ENCODE assay signal across 13 mouse cellular contexts in the genomic region with DNA sequence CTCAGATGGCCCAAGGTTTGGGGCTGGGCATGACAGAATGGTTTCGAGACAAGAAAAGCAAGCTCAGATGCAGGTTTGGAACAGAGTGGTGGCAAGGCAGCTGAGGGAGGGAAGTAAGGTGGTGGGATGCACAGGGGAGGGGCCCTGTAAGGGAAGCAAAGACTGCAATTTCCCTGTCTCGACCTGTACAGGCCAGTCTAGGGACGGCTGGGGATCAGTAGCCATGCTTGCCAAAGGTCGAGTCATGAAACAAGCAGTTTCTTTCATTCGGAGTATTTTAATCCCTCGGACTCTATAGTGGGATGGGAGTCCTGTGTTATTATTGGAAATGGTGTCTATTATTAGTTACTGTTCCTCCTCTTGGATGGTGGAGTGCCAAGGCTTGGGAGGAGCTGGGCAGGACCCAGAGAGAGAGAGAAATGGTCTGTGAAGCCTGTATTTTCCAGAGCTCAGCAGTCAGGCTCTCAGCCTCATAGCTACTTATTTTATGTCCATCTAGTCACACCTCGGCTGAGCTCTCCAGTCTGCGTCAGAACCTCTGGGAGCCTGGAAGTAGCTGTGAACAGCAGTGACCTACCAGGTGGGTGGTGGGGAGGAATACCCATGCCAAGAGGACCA.
DNase-seq lines count a peak whose midpoint lies in the region; ATAC-seq and TF ChIP-seq lines count a peak whose summit lies in the region.
"Had no signal": no experiment of that assay in that cellular context is flagged by ENCODE, and none has a peak within 500 bp of the region (broad histone marks: within the 10 kb centered on the region; RNA-seq: fewer than 3 reads in every experiment).

No protein-coding gene starts in this region.

- no peaks in the 10 kb centered on the region for H3K27me3 ChIP-seq in kidney, adult 2 months (replicated peaks; ENCODE audit: control insufficient read depth, insufficient read depth, low read length)
- no peaks in the 10 kb centered on the region for H3K27me3 ChIP-seq in heart, embryonic 12.5 days (replicated peaks)
- H3K27me3 ChIP-seq: liver, embryonic 13.5 days; Patski had no signal

- TF ChIP-seq POLR2A in kidney, adult 2 months (IDR thresholded peaks at IDR 0.05; ENCODE audit: low read depth, low read length): no peak

- no peaks in the 10 kb centered on the region for H3K36me3 ChIP-seq in kidney, adult 2 months (ENCODE audit: control insufficient read depth, insufficient read depth, low read length)
- H3K36me3 ChIP-seq in heart, embryonic 12.5 days: no peaks in the 10 kb centered on the region
- H3K36me3 ChIP-seq: liver, embryonic 13.5 days had no signal

- ATAC-seq in heart, embryonic 12.5 days (ENCODE audit: insufficient number of reproducible peaks, low FRiP score): no peak
- ATAC-seq: CD4-positive, CD25-positive, alpha-beta regulatory T cell, adult 4 months; midbrain, embryonic 16.5 days; Patski had no signal

- no peak overlapping the region for H3K9ac ChIP-seq in heart, embryonic 12.5 days
- H3K9ac ChIP-seq: liver, embryonic 13.5 days had no signal

- H3K27ac ChIP-seq in kidney, adult 2 months (ENCODE audit: insufficient read depth, low read depth, low read length): no peak overlapping the region
- peak overlapping the region; percentile 52 for H3K27ac ChIP-seq in heart, embryonic 12.5 days (ENCODE audit: poor library complexity, severe bottlenecking)
- H3K27ac ChIP-seq: liver, embryonic 13.5 days had no signal

- H3K4me3 ChIP-seq in kidney, adult 2 months (ENCODE audit: insufficient read depth, low read depth, low read length): no peak overlapping the region
- H3K4me3 ChIP-seq in heart, embryonic 12.5 days: no peak overlapping the region
- H3K4me3 ChIP-seq: liver, embryonic 13.5 days had no signal

- 43% methylated on average over 8 of the region's 8 CpGs for WGBS in kidney, adult 2 months
- WGBS in heart, embryonic 12.5 days: 44% methylated on average over 8 of the region's 8 CpGs

- TF ChIP-seq CTCF in kidney, adult 2 months (conservative IDR thresholded peaks at IDR 0.05; ENCODE audit: insufficient read depth, insufficient read length, low read depth, low read length): no peak

- no peaks in the 10 kb centered on the region for H3K4me1 ChIP-seq in kidney, adult 2 months (ENCODE audit: control insufficient read depth, insufficient read depth, low read length)
- H3K4me1 ChIP-seq in heart, embryonic 12.5 days (replicated peaks): peaks cover 34% of the 10 kb centered on the region
- H3K4me1 ChIP-seq: liver, embryonic 13.5 days had no signal

- H3K9me3 ChIP-seq in heart, embryonic 12.5 days (replicated peaks): no peaks in the 10 kb centered on the region
- H3K9me3 ChIP-seq: liver, embryonic 13.5 days had no signal

- H3K4me2 ChIP-seq in heart, embryonic 12.5 days: peak overlapping the region; percentile 30
- H3K4me2 ChIP-seq: liver, embryonic 13.5 days had no signal

- DNase-seq in kidney, adult 2 months: peak; percentile 9
- no peak for DNase-seq in kidney, postnatal 25 days
- DNase-seq in gastrocnemius, postnatal 10 days: peak; percentile 34
- DNase-seq in lung, postnatal 4 days: peak; percentile 8 to 40
- DNase-seq in adrenal gland, postnatal 14 days: no peak
- no peak for DNase-seq in frontal cortex, postnatal 10 days (ENCODE audit: low spot score in 2 of 2)
- DNase-seq: kidney, adult 18-20 months; liver, embryonic 13.5 days; thymus, postnatal 36 days had no signal

Comparison
In these comparisons a context has a peak if more than half of its experiments do, and no peak if none do; other contexts are left out.
1. DNase-seq: peak in kidney, adult 2 months (single experiment), gastrocnemius, postnatal 10 days (single experiment) and lung, postnatal 4 days (2 of 2); none in kidney, postnatal 25 days (0 of 2), adrenal gland, postnatal 14 days (single experiment) and frontal cortex, postnatal 10 days (0 of 2).